Mouse (Mus musculus) embryo, embryonic 9.5 days (tissue): Measurements from ENCODE around the gene Unc45a.

ENCODE experiments used
- DNase-seq: peaks from one replicate; pipeline ENCODE4 v3.0.0-alpha.2; 2017; ENCODE audit errors: extremely low spot score

Gene Unc45a

DNA sequence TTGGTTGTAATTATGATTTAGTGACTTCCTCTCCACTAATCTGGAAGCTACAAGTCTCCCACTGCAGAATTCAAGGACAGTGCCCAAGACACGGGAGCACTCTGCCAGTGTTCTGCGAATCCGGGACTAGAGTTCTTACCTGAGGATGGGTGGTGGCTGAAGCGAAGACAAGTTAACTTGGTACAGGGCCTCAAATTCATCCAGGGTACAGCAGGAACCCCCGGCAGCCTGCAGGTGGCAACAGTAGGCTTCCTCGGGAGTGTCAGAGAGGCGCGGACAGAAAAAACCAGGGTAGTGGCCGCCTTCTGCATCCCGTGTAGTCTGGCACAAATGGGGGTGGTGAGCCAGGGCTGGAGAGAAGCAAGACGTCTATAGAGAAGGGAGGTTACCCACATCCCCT lies at the start of gene Unc45a:
Unc45a (minus strand) TSS at position 213 of the 400 bp plus-strand sequence.
- DNase-seq = peak; percentile 81

DNA sequence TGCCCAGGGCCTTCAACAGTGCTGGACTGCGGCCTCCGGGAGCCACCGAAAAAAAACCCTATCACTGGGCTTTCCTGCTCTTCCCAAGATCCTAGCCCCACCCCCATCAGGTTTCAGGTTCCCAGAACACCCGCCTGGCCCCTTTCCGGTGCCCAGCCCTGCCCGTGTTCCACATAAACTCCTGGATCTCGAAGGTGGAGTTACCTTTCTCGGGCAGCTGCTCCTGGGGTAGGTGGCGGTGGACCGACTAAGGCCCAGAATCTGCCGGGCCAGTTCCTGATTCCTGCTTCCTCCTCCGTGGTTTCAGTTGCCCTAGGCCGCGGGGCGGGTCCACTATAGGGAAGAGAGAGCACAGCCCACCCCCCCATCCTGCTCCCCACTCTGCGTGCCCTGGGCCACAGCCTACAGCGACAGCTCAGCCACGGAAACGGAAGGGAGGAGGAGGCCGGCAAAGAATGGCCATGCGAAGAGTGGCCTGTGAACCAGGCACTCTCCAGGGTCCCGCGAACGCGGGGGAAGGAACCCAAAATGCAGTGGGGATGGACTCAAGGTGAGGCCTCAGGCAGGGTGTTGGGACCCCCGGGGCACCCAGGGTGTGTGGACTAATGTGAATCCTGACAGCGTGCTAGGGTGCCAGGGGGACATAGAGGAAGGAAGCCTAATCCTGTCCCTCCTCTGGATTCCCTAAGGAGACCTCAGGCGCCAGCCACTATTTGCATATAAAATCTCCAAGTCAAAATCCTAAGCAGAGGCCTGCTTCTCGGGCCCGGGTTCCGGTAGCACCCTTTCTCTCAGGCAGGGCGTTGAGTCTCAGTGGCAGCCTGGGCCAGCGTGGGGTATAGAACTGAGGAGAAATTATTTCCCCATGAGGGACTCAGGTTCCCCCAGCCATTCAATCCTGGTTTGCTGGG lies 47.1 kb upstream of the Unc45a start, which contains the start of gene Fes:
Fes (minus strand) TSS at position 314 of the 911 bp plus-strand sequence.
- DNase-seq = peak; percentile 63

DNA sequence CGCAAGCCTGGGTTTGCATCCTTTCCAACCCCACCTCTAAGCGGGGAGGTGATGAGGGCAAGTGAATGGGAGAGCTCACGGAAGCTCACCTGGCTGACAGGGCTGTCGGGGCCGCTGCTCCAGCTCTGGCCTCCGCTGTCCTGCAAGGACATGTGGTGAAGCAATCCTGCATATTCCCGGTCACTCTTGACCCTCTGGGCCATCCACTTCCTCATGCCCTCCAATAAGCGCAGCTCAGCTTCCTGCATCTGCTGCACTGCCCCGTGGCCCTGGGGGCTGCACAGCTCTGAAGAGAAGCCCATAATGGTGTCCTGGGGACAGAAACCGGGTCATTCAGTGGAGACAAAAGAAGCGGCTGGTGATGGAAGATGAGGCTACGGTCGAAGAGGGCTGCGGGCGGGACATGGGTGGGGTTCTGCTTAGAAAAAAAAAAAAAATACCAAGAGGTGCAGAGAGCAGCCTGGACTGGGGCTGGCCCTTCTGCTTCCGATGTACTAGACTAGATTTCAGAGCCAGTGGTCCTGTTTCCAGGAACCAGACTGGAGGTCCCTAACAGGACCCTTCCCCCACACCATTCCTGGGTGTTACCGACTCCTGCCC lies 46.3 kb upstream of the Unc45a start:
- peak; percentile 44 for DNase-seq

DNA sequence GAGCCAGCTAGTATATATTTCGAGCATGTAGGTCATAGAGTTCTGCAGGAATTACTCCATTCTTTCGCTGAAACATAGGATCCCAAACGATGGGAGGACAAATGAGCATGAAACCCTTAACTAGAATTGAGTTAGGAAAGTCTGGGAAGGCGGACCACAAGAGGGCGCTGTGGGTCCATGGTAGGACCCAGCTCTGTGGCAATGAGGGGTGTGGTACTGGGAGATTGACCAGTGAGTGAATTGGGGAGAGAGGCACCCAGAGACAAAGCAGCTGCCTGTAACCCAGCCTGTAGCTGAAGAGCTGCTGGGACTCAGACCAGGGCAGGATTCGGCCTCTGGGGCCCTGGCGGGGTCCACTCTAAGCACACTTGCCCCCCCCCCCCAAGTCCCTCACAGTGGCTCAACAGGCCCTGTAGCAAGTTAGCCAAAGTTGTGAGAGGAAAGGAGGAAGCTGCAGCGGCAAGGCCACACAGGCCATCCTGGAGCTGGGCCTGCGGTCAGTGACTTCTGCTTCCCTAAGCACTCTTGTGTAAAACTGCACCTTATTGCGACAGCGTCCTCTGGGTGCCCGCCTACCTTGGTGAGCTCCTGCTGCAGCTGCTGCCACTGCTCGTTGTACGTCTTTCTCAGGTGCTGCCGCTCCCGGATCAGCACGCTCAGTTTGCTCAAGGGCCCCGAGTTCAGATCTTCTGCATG lies 45.6 kb upstream of the Unc45a start:
- DNase-seq = peak; percentile 92

DNA sequence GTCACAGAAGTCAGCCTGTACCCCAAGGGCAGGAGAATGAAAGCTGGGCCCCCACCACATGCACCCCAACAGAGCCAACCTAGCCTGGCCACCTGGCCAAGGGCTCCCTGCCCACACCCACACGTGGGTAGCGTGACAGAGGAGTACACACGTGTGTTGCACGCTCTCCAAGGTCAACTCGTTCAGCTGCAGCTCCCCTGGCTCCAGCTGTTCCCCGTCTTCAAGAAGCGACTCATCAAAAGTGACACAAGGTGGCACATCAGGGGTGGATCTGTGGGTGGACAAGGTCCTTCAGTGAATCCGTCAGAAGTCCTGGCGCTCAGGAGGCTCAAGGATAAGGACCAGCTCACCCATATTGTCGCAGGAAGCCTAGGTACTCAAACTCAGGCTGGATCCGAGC lies 42.1 kb upstream of the Unc45a start:
- no peak for DNase-seq

DNA sequence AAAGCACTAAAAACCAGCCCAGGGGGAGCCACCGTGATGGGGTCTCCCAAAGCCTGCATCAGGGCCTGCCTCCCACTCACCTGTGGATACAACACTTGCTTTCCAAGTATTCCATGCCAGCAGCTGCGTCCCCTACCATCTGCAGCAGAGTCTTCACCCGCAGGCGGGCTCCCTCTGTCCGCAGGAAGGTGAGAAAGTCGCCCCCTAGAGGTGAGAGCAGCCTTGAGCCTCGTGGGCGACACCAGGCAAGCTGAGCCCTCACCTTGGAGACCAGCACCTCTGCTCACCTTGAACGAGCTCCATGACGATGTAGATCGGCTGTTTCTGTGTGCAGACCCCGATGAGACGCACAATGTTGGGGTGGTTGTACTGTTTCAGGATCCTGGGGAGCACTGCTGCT lies 38.7 kb upstream of the Unc45a start:
- DNase-seq = no peak

DNA sequence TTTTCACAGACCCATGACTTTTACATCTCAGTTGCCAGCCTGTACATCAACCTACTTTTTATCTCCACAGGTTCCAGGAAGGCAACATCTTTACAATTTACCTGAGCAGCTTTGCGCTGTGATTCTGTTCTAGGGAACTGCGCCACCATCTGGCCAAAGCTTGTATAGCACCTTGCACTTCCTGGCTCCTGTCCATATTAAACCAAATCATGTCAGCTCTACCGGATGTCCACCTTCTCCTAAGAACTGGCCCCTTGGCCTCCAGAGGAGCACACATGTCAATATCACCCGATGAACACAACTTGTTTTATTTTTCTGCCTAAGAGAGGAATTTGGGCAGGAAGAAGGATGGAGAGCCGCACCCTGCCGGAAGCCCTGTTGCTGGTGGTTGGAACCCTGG lies 36.7 kb upstream of the Unc45a start:
- peak; percentile 53 for DNase-seq

DNA sequence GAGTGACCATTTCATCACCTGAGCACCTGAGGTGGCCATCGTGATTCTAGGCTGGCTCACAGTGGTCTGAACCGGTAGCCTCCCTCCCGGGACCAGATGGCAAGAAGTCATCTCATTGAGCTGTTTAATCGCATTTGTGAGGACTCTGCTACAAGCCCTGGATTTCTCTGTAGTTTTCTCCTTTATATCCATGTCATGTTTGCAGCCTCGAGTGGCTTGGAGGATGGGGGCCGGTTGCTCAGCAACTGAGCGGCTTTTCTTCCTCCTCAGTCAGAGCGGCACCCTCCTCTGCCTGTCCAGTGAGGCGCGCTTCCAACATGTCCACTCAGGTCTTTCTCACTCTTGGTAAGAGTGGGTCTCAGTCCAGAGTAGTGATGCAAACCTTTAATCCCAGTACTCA lies 35.4 kb upstream of the Unc45a start:
- no peak for DNase-seq

DNA sequence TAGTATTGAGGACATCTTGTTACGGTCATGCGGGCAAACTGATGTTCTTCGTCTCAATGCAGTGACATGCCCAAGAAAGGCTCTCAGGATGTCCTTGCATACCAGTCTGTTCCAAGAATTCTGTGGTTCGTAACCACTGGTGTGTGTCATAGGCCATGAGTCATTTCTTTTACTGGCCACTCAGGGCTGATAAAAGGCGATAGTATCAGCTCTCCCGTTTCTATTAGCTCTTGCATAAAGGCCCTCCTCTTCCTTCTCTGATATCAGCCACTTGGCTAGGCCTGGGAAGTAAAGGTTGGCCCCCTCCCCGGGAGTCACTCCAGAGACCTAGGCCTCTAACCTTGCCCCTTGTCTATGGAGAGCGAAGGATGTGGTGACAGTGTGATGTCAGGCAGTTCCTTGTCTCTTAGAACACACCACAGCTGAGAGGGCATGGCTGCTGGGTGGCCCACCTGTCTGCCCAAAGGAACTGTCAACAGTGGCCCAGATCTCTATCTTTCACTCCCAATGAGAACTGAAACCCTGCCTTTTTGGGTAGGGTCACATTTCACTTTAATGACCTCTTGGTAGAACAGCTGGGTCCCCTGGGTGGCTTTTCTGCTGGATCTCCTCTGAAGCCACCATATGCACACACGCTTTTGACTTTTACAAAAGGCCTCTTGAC lies 34.7 kb upstream of the Unc45a start:
- DNase-seq = no peak

DNA sequence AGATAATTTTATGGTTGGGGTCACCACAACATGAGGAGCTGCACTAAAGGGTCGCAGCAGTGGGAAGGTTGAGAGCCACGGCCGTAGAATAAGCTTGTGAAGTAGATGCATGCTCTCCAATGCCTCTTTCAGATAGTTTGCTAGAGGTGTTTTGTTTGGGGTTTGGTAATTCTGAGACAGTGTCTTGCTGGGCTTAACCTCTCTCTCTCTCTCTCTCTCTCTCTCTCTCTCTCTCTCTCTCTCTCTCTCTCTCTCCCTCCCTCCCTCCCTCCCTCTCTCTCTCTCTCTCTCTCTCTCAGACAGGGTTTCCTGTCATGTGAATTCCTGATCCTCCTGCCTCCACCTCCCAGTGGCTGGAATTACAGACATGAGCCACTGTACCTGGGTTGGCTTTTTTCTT lies 33.9 kb upstream of the Unc45a start:
- DNase-seq = no peak

DNA sequence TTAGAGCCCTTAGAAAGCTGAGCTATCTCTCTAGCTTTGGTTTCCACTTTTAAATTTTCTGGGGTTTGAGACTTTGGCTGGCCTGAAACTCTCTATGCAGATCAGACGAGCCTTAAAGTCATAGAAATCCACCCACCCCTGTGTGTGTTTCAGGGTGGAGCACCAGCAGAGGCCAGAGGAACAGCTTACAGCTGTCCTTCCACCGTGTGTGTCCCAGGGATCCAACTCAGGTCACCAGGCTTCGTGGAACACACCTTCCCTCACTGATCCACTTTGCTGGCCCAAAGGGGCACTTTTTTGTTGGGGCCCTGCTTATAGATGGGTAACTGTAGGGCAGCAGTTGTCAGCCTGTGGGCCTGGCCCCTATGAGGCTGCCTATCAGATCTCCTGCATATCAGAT lies 33.5 kb upstream of the Unc45a start:
- no peak for DNase-seq

DNA sequence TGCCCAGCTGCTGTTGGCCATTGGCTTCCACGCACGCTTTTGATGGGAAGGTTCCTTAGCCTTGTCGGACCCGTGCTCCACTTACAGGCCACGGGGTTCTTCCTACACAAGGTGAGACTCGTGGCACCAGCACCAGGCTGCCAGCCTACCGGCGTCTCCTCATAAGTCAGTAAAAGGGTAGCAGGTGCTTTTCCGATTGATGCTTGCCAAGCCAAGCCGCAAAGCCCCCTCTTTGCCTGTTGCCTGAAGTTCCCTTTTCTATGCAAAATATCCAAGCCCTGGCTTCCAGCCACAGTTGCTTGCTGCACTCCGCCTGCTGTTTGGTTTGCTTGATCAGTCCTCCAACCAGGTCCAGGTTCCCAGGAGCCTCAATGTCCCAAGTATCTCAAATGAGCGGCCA lies 33.0 kb upstream of the Unc45a start:
- DNase-seq = no peak

DNA sequence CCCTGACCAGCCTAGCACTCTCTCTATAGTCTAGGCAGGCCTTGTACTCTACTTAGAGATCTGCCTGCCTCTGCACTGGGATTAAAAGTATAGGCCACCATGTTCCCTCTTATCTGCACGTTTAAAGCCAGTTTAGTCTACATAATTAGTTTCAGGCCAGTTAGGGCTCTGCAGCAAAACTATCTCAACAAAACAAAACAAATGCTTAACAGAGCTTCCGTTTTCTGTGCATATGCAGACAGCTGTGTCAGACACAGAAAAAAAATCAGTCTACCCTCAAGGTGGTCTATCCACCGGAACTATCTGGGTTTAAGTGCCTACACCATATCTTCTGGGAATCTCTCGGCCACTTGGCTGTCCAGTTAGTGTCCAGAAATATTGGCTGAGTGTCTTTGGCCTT lies 32.5 kb upstream of the Unc45a start:
- no peak for DNase-seq

DNA sequence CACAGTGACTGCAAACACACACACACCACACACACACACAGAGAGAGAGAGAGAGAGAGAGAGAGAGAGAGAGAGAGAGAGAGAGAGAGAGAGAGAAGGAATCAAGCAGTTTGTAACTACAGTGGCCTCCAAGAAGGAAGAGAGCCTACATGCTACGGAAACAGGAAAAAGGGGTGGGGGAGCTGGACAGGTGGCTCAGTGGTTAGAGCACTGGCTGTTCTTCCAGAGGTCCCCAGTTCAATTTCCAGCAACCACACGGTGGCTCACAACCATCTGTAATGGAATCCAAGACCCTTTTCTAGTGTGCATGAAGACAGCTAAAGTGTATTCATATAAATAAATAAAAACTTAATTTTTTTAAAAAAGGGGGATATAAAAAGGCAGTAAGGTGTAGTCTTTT lies 31.9 kb upstream of the Unc45a start:
- no peak for DNase-seq

DNA sequence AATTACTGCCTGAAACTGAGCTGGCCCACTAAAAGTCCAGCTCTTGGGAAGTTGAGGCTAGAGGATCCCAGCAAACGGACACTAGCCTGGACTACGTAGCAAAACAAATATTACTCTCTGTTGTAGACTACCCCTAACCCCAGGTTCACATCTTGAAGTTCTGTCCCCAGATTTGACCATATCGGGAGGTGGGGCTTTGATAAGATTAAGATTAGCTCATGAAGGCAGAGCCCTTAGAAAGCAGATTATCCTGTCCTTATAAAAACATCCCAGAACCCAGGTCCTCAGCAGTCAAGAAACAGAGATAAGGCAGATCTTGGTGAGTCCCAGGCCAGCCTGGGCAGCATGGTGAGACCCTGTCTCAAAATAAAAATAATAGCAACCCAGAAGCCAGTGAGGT lies 31.4 kb upstream of the Unc45a start:
- DNase-seq = no peak

DNA sequence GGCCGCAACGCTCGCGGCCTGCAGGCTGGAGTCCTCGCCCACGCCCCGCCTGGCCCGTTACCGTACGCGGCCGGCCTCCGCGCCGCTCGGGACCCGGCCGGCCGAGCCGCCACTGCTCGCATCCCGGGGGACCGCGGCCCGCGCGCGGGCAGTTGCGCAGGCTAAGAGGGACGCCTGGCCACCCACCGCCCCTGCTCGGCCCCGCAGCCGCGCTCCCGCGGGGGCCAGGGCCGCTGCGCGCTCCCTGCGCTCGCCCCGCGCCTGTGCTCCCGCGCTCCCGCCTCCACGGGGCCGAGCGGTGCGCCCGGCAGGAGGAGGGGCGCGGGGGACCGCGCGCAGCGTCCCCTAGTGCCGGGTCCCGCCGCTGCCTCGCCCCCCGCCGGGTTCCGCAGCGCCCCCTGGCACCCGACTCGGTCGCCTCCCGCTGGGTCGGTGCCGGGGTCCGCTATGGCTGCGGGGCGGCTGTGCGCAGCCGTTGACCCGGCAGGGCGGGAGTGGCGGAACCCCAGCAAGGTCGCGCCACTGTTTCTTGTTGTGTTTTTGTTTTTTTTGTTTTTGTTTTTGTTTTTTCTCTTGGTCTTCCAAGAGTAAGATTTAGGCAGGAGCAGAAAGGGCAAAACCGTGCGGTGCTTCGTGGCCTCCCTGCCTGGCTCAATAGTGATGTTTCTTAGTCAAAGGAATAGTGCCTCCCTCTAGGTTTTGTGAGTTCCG lies 30.4 kb upstream of the Unc45a start, which contains the start of gene Man2a2:
Man2a2 (minus strand) TSS at position 335 of the 711 bp plus-strand sequence.
- DNase-seq = peak; percentile 75

DNA sequence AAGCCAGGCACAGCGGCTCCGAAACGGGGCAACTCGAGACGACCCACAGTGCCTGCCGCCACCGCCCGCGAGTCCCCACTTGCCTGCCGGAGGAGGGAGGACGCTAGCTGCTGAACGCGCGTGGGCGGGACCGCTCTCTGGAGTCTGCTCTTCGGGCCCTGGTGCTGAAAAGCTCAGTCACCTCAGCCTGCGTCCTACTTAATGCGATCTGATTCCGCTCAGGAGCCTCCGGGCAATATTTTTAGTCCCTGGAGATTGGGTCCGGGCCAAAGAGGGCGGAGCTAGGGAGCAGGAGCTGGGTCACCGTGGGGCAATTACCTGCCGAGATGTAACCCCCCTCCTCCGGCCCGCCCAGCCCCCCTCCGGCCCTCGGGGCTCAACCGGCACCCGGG lies 29.8 kb upstream of the Unc45a start:
- peak; percentile 72 for DNase-seq

DNA sequence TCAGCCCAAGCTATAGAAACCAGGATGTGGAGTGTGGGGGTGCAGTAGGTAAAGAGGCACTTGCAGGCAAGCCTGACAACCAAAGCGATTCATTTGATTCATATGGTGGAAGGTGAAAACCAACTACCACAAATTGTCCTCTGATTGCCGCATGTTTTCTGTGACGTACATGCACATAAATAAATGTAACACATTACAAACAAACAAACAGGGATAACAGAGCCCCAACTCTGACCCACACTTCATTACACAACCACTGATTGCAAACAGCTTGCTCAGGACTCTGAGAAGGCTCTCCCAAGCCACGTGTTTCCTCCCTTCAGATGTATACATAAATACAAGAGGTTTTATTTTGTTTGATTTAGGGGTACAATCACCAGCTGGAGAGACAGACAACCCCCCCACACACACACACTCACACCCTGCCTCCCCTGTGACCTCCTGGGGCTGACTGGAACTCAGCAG lies 29.2 kb upstream of the Unc45a start:
- no peak for DNase-seq

DNA sequence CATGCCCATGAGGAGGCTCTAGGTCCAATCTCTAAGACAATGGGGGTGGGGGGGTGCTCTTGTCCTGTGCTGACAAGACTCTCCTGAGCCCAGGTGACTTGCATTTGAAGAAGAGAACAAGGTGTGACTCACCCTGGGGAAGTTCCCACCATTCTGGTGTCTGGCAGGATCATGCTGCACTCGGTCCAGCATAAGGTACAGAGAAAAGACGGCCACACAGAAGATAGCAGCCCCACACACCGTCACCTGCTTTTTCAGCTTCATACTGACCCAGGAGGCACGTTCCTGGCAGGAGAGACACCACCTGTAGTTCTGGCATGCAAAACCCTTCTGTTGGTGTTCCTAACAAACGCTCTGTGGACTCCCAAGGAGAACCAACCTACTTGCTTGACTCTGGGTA lies 28.7 kb upstream of the Unc45a start:
- no peak for DNase-seq

DNA sequence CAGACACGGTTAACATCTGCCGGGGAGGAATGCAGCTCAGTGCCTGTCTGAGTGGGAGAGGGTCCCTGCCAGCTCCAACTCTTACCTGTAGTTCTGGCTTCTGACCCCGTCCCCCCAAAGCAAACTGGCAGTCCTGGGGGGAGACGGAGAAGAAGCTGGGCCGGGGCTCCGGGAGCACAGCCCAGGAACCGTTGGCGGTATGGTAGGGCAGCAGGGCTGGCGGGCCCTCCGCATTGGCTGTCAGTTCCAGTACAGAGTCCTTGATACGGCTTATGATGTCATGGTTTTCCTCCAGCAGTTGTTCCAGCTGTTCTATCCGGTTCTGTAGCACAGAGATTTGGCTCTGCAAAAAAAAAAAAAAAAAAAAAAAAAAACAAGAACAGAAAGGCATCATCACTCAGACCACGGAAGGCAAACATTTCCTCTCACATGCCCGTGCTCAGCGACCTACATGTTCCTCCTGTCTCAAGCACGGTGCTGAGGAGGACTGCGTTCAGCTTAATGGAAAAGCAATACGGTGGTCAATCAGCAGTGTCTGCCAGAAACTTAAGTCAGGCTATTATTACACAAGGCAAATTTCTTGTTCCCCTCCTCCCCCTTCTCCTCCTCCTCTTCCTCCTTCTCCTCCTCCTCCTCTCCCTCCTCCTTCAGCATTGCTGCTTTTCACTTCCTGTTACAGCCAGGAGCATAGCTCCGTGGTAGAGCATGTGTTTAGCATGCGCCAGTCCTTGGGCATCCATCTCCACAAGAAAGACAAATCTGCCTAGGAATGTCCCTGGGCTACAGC lies 28.0 kb upstream of the Unc45a start:
- no peak for DNase-seq
